Mouse (Mus musculus): ENCODE measurements around the gene Entpd1.

Gene Entpd1

DNA sequence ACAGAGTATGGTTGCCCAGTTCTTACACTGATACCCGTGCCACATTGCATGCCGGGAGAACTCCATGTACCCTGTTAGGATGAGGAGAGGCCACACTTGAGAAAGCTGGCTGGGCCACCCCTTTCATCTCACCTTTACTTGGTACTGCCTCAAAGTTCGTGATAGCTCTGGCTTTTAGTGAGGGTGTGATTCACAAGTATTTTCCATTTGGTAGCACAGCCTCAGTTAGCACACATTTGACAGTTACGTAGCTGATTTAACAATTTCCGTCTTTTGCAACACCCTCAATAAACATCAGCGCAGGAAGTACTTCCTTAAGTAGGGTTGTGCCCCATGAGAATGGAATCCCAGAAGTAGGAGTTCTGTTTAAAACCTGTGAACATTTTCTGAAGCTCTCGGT, 53.6 kb downstream of the Entpd1 start:
- no peak for DNase-seq (ENCODE audit: low spot score)

DNA sequence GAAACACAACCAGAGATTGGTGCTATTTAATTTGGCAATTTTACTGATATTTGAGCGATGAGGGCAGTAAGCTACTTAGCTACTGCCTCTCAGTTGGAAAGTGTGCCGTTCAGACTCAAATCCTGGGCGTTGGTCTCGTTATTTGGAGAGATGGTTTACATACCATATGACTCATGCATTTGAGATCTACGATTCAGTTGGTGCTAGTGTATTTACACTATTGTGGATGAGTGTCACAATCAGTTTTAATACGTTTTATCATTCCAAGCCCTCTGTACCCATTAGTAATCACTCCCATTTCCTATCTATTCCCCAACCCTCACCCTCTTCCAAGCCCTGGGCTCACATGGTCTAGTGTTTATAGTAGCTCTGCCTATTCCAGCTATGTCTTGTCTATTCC, 54.9 kb downstream of the Entpd1 start:
- DNase-seq (ENCODE audit: low spot score) = no peak

GRCm38 (mm10) chr19:40675329-40675728, 63.2 kb downstream of the Entpd1 start:
- DNase-seq (ENCODE audit: low spot score) = no peak

DNA sequence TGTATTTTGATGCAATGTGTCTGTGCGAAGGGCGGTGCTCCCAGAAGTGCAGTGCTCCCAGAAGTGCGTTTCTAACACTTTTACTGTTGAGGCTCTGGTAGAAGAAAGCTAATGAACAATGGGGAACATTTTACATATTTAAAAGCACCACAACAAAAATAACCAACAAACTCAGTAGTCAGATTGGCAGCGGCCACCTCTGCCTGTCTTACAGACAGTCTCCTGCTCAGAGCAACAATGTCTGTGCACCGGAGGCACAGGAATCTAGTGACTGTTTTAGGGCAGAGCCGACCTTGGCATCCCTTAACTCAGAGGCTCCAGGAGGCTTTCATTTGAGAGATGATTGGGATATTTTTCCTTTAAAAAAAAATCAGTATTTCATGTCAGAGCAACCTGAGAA, 65.9 kb downstream of the Entpd1 start:
- DNase-seq (ENCODE audit: low spot score) = no peak

- no peak for DNase-seq (ENCODE audit: low spot score)
These were observed 66.6 kb downstream of the Entpd1 start for GRCm38 (mm10) chr19:40678532-40679307.

DNA sequence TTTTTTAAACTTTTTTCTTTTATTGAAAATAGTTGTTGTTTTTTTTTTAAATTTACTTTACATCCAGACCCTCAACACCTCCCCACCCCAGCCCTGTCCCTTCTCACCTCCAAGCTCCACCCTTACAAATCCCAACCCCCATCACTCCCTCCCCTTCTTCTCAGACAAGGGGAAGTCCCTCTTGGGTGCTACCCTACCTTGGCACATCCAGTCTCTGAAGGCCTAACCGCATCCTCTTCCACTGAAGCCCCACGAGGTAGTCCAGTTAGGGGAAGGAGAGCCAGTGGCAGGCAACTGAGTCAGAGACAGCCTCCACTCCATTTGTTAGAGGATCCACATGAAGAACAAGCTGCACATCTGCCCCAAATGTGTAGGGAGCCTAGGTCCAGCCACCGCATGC, 67.5 kb downstream of the Entpd1 start:
- no peak for DNase-seq (ENCODE audit: low spot score)

DNA sequence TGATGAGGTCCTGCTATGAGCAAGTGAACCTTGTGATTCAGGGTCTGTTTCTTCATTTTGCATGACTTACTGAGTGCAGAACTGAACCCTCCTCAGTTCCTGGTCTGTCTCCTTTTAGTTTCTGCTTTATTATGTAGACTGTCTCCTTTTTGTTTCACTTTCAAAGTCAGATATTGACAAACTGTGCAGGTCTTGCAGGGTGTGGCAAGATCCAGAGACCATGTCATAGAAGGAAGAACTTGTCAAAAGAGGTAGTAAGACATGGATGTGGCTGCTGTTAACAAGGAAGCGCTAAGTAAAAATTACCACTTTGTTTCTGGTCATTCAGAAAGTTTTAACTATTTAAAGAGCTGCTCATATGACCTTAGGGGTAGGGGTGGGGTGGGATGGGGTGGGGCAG, 72.0 kb downstream of the Entpd1 start:
- no peak for DNase-seq (ENCODE audit: low spot score)

DNA sequence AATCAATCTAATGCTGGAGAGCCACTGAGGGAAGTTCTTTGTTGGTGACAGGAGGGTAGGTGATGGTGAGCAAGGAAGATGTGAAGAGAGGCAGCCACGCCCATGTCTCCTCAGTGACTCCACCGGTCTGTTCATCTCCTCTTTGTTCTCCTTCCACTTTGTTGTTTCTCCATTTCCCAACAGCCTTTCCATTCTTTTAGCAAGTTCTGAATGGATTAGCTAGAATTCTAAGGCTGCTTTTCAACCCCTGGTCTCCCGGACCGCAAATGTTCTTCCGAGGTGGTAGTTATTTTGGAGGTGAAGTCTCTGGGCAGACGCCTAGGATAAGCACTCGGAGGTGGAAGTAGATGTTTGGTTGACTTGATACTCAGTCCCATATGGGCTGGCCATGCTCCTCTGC, 72.4 kb downstream of the Entpd1 start:
- no peak for DNase-seq (ENCODE audit: low spot score)

DNA sequence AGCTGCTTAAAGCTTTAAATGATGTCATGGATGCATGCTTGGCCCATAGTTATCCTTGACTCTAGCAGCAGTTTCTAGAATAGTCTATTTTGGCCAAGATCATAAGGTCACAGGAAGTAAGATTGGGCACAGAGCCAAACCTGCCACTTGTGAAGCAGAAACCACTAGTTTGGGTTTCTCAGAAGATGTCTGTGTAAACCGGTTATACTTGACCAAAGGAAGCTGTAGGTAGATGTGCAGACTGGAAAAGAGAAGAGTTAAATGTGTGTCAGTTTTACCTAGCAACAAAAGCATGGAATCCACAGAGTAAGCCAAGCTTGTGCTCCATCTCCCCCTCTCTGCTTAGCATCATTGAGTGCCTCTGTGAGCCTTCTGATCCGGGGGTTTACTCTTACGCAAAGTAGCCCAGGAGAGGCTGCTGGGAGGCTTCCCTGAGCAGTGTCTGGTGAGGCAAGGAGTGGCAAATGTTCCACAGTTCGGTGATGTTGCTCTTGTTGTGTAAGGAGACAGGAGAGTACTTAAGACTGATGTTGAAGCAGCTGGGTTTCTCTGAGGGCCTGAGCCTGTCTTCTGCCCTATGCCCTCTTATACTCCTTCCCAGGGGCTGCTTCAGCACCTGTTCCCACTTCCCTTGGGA, 75.2 kb downstream of the Entpd1 start:
- DNase-seq (ENCODE audit: low spot score) = no peak

DNA sequence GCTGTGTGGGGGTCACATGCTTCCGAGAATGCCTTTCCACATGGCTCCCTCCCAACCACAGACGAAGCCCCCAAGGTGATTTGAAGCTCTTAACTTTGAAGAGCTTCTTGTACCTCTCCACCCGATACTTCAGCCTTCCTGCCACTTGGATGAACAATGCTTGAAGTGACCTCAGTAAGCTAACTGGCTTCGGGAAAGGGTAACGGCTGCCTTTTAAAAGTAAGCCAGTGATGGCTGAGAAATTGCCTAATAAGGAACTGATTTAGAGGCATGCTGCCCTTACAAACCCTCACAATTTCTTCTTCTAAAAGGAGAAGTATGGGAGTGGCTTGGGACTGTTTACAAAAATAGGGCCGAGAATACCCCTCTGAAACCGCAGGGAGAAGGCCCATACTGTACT, 81.0 kb downstream of the Entpd1 start:
- DNase-seq (ENCODE audit: low spot score) = no peak

- DNase-seq (ENCODE audit: low spot score) = no peak
These were observed 84.0 kb downstream of the Entpd1 start for GRCm38 (mm10) chr19:40696116-40696515.

DNA sequence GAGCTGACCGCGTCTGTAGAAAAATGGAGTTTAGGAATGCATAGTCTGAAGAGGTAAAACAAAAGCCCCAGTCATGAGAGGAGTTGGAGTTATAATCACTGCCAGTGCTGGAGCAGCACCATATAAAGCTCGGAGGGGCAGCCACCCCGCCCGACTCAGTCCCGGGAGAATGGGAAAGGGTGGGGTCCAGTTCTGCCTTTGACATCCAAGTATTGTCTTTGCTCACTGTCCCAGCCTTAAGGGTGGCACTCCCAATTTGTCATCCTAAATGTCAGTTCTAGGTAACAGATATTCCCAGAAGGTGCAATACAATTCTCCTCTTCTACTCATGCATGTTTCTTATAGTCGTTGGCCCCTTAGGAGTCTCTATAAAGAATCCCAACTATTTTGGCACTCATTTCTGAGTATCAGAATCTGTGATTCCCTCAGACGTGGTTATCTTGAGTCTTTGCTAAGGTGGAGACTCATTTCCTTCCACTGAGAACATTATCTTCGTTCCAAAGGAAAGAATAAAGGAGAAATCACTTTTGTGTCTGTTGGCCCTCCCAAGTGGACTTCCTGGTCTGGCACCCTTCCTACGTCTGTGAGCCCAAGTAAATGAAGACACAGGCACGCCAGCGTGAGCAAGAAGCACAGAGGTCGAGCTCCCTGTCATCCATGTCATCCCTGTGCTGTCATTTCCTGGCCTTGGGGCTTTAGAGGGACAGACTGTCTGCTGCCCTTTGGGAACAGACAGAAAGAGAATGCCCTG, 86.1 kb downstream of the Entpd1 start:
- DNase-seq (ENCODE audit: low spot score) = no peak

DNA sequence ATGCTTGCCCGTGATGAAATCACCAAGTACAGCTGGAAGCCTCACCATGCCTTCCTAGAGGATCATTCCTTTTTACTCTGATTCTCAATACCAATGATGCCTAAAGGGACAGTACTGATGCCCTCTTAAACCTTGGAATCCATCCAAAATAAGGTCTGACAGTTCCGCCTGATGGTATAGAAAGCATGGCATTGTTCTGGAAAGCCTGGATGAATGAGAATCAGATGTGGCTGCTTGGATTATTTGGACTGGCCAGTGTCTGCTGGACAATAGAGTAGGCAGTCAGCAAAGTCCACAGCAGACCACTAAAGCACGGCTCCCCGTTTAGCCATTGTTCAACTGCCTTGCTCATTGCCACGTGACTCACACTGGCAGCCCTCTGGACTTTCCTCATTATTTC, 87.7 kb downstream of the Entpd1 start:
- DNase-seq (ENCODE audit: low spot score) = no peak

DNA sequence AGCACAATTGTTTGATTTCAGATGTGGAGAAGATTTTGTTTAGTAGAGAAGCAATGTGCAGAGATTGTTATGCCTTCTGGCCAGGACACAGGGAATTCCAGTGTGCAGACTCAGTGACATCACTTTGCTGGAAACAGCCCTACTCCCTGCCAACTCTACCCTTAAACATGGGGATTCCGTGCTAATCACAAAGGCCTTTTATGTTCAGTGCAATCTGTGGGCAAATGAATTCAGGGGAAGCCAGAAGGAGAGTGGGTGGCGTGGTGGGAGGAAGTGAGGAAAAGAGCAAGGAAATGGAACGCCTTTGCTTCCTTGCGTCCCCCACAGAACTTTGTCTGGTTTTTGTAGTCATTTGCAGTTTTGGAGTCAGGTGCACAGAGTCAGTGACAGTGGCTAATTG, 90.2 kb downstream of the Entpd1 start:
- no peak for DNase-seq (ENCODE audit: low spot score)

DNA sequence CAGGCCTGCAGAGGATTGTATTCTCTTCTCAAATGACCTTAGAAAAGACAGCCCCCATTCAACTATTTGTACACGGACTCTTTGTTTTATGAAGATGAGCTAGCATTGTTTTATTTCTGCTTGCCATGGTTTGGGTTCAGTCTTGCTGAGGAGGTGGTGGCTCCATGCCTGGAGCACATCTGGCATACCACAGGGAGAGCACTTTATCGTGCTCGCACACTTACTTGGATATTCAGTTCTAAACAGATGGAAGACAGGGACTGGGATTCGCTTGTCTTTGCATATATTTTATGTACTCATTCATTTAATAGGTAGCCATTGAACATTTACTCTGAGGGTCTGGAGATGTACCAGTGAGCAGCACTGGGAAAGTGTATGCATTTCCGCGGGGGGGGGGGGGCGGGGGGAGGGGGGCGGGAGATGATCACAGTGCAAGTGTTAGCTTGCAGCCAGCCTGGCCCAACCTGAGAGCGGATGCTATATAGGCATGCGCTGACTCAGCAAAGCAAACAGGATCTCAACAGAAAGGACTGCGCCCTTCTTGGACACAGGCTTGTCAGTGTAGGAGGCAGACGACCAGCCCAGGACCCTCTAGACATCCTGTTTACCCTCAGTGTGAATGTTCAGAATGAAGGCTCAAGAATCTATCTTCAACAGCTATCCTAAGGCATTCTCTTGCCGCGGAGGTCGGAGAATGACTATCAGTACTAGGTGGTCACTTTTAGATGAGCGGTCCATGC, 100.9 kb downstream of the Entpd1 start:
- no peak for DNase-seq (ENCODE audit: low spot score)

DNA sequence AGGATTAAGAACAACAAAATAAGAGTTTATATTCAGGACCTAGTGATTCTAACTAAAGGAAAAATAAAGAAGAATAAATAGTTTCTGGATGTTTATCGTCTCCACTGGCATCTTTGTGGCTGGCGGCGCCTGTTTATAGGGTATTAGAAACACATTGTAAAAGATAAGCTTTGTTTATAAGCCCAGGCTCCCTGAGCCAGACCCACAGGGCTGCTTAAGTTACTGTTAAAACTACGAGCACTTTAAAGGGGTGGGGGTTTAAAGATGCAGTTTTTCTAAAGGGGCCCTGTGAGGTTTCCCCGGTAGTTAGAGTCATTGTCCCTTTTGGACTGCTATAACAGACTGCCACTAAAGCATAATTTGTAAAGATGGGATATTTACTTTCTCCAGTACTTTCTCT, 102.5 kb downstream of the Entpd1 start:
- DNase-seq (ENCODE audit: low spot score) = no peak

DNA sequence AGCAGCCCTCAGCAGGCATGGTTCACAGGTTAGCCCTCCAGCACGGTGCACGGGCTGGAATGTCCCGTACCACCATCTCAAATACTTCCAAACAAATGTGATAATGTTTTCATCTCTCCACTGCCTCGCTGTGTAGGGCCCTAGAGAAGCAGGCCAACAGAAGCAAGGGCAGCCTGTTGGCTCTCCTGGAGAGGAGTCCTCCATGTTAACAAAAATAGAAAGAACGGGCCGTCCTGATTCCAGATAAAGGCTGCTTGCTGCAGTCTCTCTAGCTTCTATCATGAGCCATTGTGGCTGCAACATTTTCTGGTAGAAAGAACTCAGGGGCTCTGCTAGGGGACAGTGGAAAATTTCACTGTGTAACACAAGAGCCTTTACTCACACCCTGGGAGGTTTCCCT, 104.8 kb downstream of the Entpd1 start:
- DNase-seq (ENCODE audit: low spot score) = peak; percentile 42

- DNase-seq (ENCODE audit: low spot score) = no peak
These were observed 107.4 kb downstream of the Entpd1 start for GRCm38 (mm10) chr19:40719439-40720105.

- DNase-seq (ENCODE audit: low spot score) = no peak
These were observed 108.2 kb downstream of the Entpd1 start for GRCm38 (mm10) chr19:40720381-40720780.

- no peak for DNase-seq (ENCODE audit: low spot score)
These were observed 110.2 kb downstream of the Entpd1 start for GRCm38 (mm10) chr19:40722137-40723038.

- no peak for DNase-seq (ENCODE audit: low spot score)
These were observed 111.3 kb downstream of the Entpd1 start for GRCm38 (mm10) chr19:40723516-40723915.
